Comparison of ENCODE assay signal across 20 mouse cellular contexts in genomic region chr13:60545999-60546733, GRCm38 (mm10). TPM values are rescaled to one million over a fixed set of nuclear protein-coding genes. Genes with fewer than 3 reads are reported as not detected.
DNase-seq lines count a peak whose midpoint lies in the region; ATAC-seq lines count a peak whose summit lies in the region.
"Had no signal": no experiment of that assay in that cellular context is flagged by ENCODE, and none has a peak within 500 bp of the region (broad histone marks: within the 10 kb centered on the region; RNA-seq: fewer than 3 reads in every experiment).

No protein-coding gene starts in this region.

- no peaks in the 10 kb centered on the region for H3K36me3 ChIP-seq in hindbrain, embryonic 12.5 days
- no peaks in the 10 kb centered on the region for H3K36me3 ChIP-seq in hindbrain, embryonic 10.5 days
- no peaks in the 10 kb centered on the region for H3K36me3 ChIP-seq in midbrain, embryonic 11.5 days (ENCODE audit: control insufficient read depth, insufficient read depth, low read length)
- no peaks in the 10 kb centered on the region for H3K36me3 ChIP-seq in midbrain, embryonic 13.5 days
- H3K36me3 ChIP-seq in neural tube, embryonic 12.5 days, result no peaks in the 10 kb centered on the region
- H3K36me3 ChIP-seq in neural tube, embryonic 15.5 days, result no peaks in the 10 kb centered on the region
- H3K36me3 ChIP-seq: embryonic facial prominence, embryonic 10.5 days; embryonic facial prominence, embryonic 12.5 days; forebrain, embryonic 15.5 days had no signal

- no peak for DNase-seq in hindbrain, embryonic 10.5 days (ENCODE audit: low spot score)
- peak; percentile 28 for DNase-seq in midbrain, embryonic 11.5 days (ENCODE audit: low spot score, missing footprints)
- DNase-seq in forelimb bud, embryonic 11.5 days (ENCODE audit: low read depth, low spot score), result peak; percentile 14
- DNase-seq in ovary, postnatal 14 days (ENCODE audit: low spot score), result no peak
- DNase-seq: adrenal gland, adult 2 months; adrenal gland, postnatal 10 days; adrenal gland, postnatal 25 days; cerebellum, adult 11-12 months; cerebellum, adult 2 months; cerebellum, adult 9-10 months; cerebellum, postnatal 25 days had no signal

- 71% methylated on average over 2 of the region's 2 CpGs for WGBS in hindbrain, embryonic 12.5 days
- WGBS in hindbrain, embryonic 10.5 days, result 83% methylated on average over 2 of the region's 2 CpGs
- WGBS in midbrain, embryonic 11.5 days, result 80% methylated on average over 2 of the region's 2 CpGs
- WGBS in midbrain, embryonic 13.5 days, result 67% methylated on average over 2 of the region's 2 CpGs
- 66% methylated on average over 2 of the region's 2 CpGs for whole genome bisulfite sequencing in neural tube, embryonic 12.5 days
- 39% methylated on average over 2 of the region's 2 CpGs for WGBS in neural tube, embryonic 15.5 days

- H3K4me3 ChIP-seq in hindbrain, embryonic 12.5 days, result no peak overlapping the region
- no peak overlapping the region for H3K4me3 ChIP-seq in hindbrain, embryonic 10.5 days
- H3K4me3 ChIP-seq in midbrain, embryonic 11.5 days (ENCODE audit: low read depth, low read length), result no peak overlapping the region
- no peak overlapping the region for H3K4me3 ChIP-seq in midbrain, embryonic 13.5 days (replicated peaks)
- no peak overlapping the region for H3K4me3 ChIP-seq in neural tube, embryonic 12.5 days
- no peak overlapping the region for H3K4me3 ChIP-seq in neural tube, embryonic 15.5 days (replicated peaks)
- H3K4me3 ChIP-seq: embryonic facial prominence, embryonic 10.5 days; embryonic facial prominence, embryonic 12.5 days; forebrain, embryonic 13.5 days; forebrain, embryonic 15.5 days had no signal

- H3K4me2 ChIP-seq in hindbrain, embryonic 12.5 days (replicated peaks), result no peak overlapping the region
- no peak overlapping the region for H3K4me2 ChIP-seq in midbrain, embryonic 11.5 days
- no peak overlapping the region for H3K4me2 ChIP-seq in midbrain, embryonic 13.5 days (replicated peaks)
- no peak overlapping the region for H3K4me2 ChIP-seq in neural tube, embryonic 12.5 days (replicated peaks)
- H3K4me2 ChIP-seq in neural tube, embryonic 15.5 days, result no peak overlapping the region
- H3K4me2 ChIP-seq: embryonic facial prominence, embryonic 12.5 days; forebrain, embryonic 13.5 days; forebrain, embryonic 15.5 days had no signal

- 0 out of 2 replicates have a peak, but pooled peaks cover 2% of the 10 kb centered on the region for H3K4me1 ChIP-seq in hindbrain, embryonic 12.5 days
- no peaks in the 10 kb centered on the region for H3K4me1 ChIP-seq in hindbrain, embryonic 10.5 days (replicated peaks)
- no peaks in the 10 kb centered on the region for H3K4me1 ChIP-seq in midbrain, embryonic 11.5 days (ENCODE audit: control insufficient read depth, insufficient read depth, low read length)
- H3K4me1 ChIP-seq in midbrain, embryonic 13.5 days (replicated peaks), result no peaks in the 10 kb centered on the region; the same call in 1 of the 2 replicates
- no peaks in the 10 kb centered on the region for H3K4me1 ChIP-seq in neural tube, embryonic 12.5 days
- no peaks in the 10 kb centered on the region for H3K4me1 ChIP-seq in neural tube, embryonic 15.5 days
- H3K4me1 ChIP-seq: forebrain, embryonic 13.5 days; forebrain, embryonic 15.5 days had no signal

- 0 out of 2 replicates have a peak overlapping the region, but pooled peaks have one; percentile 36 for H3K27ac ChIP-seq in hindbrain, embryonic 12.5 days
- H3K27ac ChIP-seq in hindbrain, embryonic 10.5 days, result no peak overlapping the region; the same call in 1 of the 2 replicates
- no peak overlapping the region for H3K27ac ChIP-seq in midbrain, embryonic 11.5 days (ENCODE audit: low read depth, low read length)
- no peak overlapping the region for H3K27ac ChIP-seq in midbrain, embryonic 13.5 days
- H3K27ac ChIP-seq in neural tube, embryonic 12.5 days, result no peak overlapping the region
- H3K27ac ChIP-seq in neural tube, embryonic 15.5 days (replicated peaks), result no peak overlapping the region
- H3K27ac ChIP-seq: embryonic facial prominence, embryonic 10.5 days; embryonic facial prominence, embryonic 12.5 days; forebrain, embryonic 13.5 days; forebrain, embryonic 15.5 days had no signal

- ATAC-seq in hindbrain, embryonic 12.5 days (ENCODE audit: low FRiP score), result peak; percentile 69; the same call in 1 of the 2 replicates
- 0 out of 2 replicates have a peak, but pooled peaks have one; percentile 50 for ATAC-seq in midbrain, embryonic 11.5 days (ENCODE audit: low FRiP score)
- ATAC-seq in midbrain, embryonic 13.5 days, result no peak
- ATAC-seq in neural tube, embryonic 12.5 days (ENCODE audit: low FRiP score, low read depth), result 0 out of 2 replicates have a peak, but pooled peaks have one; percentile 25
- ATAC-seq in neural tube, embryonic 15.5 days (ENCODE audit: low FRiP score), result no peak
- ATAC-seq: forebrain, embryonic 13.5 days; forebrain, embryonic 15.5 days had no signal

- no peaks in the 10 kb centered on the region for H3K27me3 ChIP-seq in hindbrain, embryonic 12.5 days
- H3K27me3 ChIP-seq in hindbrain, embryonic 10.5 days (ENCODE audit: insufficient read depth, poor library complexity, severe bottlenecking), result no peaks in the 10 kb centered on the region
- no peaks in the 10 kb centered on the region for H3K27me3 ChIP-seq in midbrain, embryonic 11.5 days (ENCODE audit: control insufficient read depth, insufficient read depth, low read length)
- H3K27me3 ChIP-seq in midbrain, embryonic 13.5 days, result no peaks in the 10 kb centered on the region
- H3K27me3 ChIP-seq in neural tube, embryonic 12.5 days (replicated peaks), result no peaks in the 10 kb centered on the region
- H3K27me3 ChIP-seq in neural tube, embryonic 15.5 days (replicated peaks), result no peaks in the 10 kb centered on the region
- H3K27me3 ChIP-seq: embryonic facial prominence, embryonic 12.5 days; forebrain, embryonic 13.5 days; forebrain, embryonic 15.5 days had no signal

- H3K9me3 ChIP-seq in hindbrain, embryonic 12.5 days (replicated peaks), result no peaks in the 10 kb centered on the region
- no peaks in the 10 kb centered on the region for H3K9me3 ChIP-seq in hindbrain, embryonic 10.5 days
- H3K9me3 ChIP-seq in midbrain, embryonic 11.5 days (ENCODE audit: control insufficient read depth, low read length), result no peaks in the 10 kb centered on the region
- H3K9me3 ChIP-seq in midbrain, embryonic 13.5 days, result no peaks in the 10 kb centered on the region
- H3K9me3 ChIP-seq in neural tube, embryonic 12.5 days, result no peaks in the 10 kb centered on the region
- H3K9me3 ChIP-seq in neural tube, embryonic 15.5 days (replicated peaks), result no peaks in the 10 kb centered on the region
- H3K9me3 ChIP-seq: embryonic facial prominence, embryonic 10.5 days; embryonic facial prominence, embryonic 12.5 days; forebrain, embryonic 13.5 days; forebrain, embryonic 15.5 days had no signal

- no peak overlapping the region for H3K9ac ChIP-seq in hindbrain, embryonic 12.5 days
- H3K9ac ChIP-seq in midbrain, embryonic 11.5 days (ENCODE audit: low read length), result no peak overlapping the region
- no peak overlapping the region for H3K9ac ChIP-seq in midbrain, embryonic 13.5 days (replicated peaks)
- H3K9ac ChIP-seq in neural tube, embryonic 12.5 days, result no peak overlapping the region
- H3K9ac ChIP-seq in neural tube, embryonic 15.5 days (replicated peaks), result no peak overlapping the region
- H3K9ac ChIP-seq: embryonic facial prominence, embryonic 12.5 days; forebrain, embryonic 13.5 days; forebrain, embryonic 15.5 days had no signal

RNA-seq across cellular contexts. Expression of gene Dapk1, which starts 55.6 kb away (rescaled TPM):
- 42.0 and 43.2 TPM in 2 replicates for polyA plus RNA-seq in hindbrain, embryonic 12.5 days (2016; fragmentation: Nextera tagmentation; extraction: Ambion mirVana)
- polyA plus RNA-seq in hindbrain, embryonic 10.5 days (2016; fragmentation: Nextera tagmentation; extraction: Ambion mirVana), result 19.8 and 23.6 TPM in 2 replicates
- polyA plus RNA-seq in midbrain, embryonic 11.5 days (2014; fragmentation: Nextera tagmentation; extraction: Ambion mirVana), result 15.2 and 17.2 TPM in 2 replicates
- polyA plus RNA-seq in midbrain, embryonic 13.5 days (2015; fragmentation: Nextera tagmentation; extraction: Ambion mirVana), result 35.1 and 38.4 TPM in 2 replicates
- polyA plus RNA-seq in neural tube, embryonic 12.5 days (2016; fragmentation: Nextera tagmentation; extraction: Ambion mirVana), result 36.1 and 37.3 TPM in 2 replicates
- 30.6 and 34.9 TPM in 2 replicates for polyA plus RNA-seq in neural tube, embryonic 15.5 days (2015; fragmentation: Nextera tagmentation; extraction: Ambion mirVana)
- polyA plus RNA-seq: C2C12 had no signal

Comparison
In these comparisons a context has a peak if more than half of its experiments do, and no peak if none do; other contexts are left out.
1. ATAC-seq: peak in hindbrain, embryonic 12.5 days (single experiment), midbrain, embryonic 11.5 days (single experiment) and neural tube, embryonic 12.5 days (single experiment); none in midbrain, embryonic 13.5 days (single experiment) and neural tube, embryonic 15.5 days (single experiment).
2. DNase-seq: peak in midbrain, embryonic 11.5 days (single experiment) and forelimb bud, embryonic 11.5 days (single experiment); none in hindbrain, embryonic 10.5 days (single experiment) and ovary, postnatal 14 days (single experiment).